Mouse (Mus musculus) CH12.LX (cell line): ENCODE data around the gene Vill. TPM values are rescaled to one million over a fixed set of nuclear protein-coding genes. Genes with fewer than 3 reads are reported as not detected.

Experiments
- DNase-seq: peaks from one replicate; pipeline ENCODE4 v3.0.0-alpha.2; 2013; ENCODE audit errors: extremely low read depth
- H3K27ac ChIP-seq: 2 replicates; pipeline ENCODE4 v1.5.1; 2012; ENCODE audit warnings: low read depth, mild to moderate bottlenecking, control low read depth, moderate library complexity; ENCODE audit not compliant: insufficient read depth
- H3K27me3 ChIP-seq: replicated peaks from 2 replicates; pipeline ENCODE3; 2012; ENCODE audit warnings: inconsistent platforms
- H3K36me3 ChIP-seq, 2 experiments: replicated peaks in 1 of 2; 2 replicates each; pipeline versions ENCODE3 to v1.6.1; 2012; ENCODE audit warnings: inconsistent platforms in 1 of 2, low read length in 1 of 2, mild to moderate bottlenecking in 1 of 2, mixed read lengths in 1 of 2, moderate library complexity in 1 of 2; ENCODE audit not compliant: control insufficient read depth in 1 of 2, insufficient read depth in 1 of 2
- H3K4me1 ChIP-seq, 2 experiments: 2 replicates each; pipeline ENCODE4 v1.6.1; 2012; ENCODE audit warnings: inconsistent platforms in 1 of 2, moderate library complexity in 1 of 2; ENCODE audit not compliant: insufficient read depth in 2 of 2, control insufficient read depth in 1 of 2
- H3K4me2 ChIP-seq: 2 replicates; pipeline ENCODE4 v1.6.1; 2012; ENCODE audit warnings: low read depth, mild to moderate bottlenecking, control low read depth; ENCODE audit not compliant: poor library complexity, insufficient read depth, severe bottlenecking
- H3K4me3 ChIP-seq, 3 experiments: fragments of 150-350 bp in 1 of 3; sonication (generic) in 1 of 3; replicated peaks in 1 of 3; 2 replicates each; pipeline versions ENCODE3 to v1.5.1; 2011 to 2012; ENCODE audit warnings: low read depth in 2 of 3, low read length in 2 of 3, mild to moderate bottlenecking in 2 of 3, moderate library complexity in 2 of 3, control low read depth in 1 of 3, improper control_type of control experiment in 1 of 3, inconsistent platforms in 1 of 3, mixed read lengths in 1 of 3; ENCODE audit not compliant: poor library complexity in 1 of 3
- H3K79me2 ChIP-seq: replicated peaks from 2 replicates; pipeline ENCODE4 v1.6.1; 2012; ENCODE audit warnings: mild to moderate bottlenecking, moderate library complexity; ENCODE audit not compliant: control insufficient read depth, poor library complexity, insufficient read depth, severe bottlenecking; ENCODE audit errors: extremely low read depth
- H3K9ac ChIP-seq: 2 replicates; pipeline ENCODE4 v1.6.1; 2012; ENCODE audit warnings: low read depth, mild to moderate bottlenecking, control low read depth, moderate library complexity; ENCODE audit not compliant: insufficient read depth
- H3K9me3 ChIP-seq: replicated peaks from 2 replicates; pipeline ENCODE3; 2012; ENCODE audit warnings: low read length, inconsistent platforms, mixed read lengths
- BHLHE40 ChIP-seq: IDR thresholded peaks from 2 replicates; pipeline ENCODE4 v1.6.1; 2011; ENCODE audit warnings: mild to moderate bottlenecking, low read depth, low read length, improper control_type of control experiment
- CHD1 ChIP-seq: IDR thresholded peaks from 2 replicates; pipeline ENCODE4 v1.6.1; 2012; ENCODE audit warnings: low read depth, low read length, improper control_type of control experiment, inconsistent platforms
- CTCF ChIP-seq, 2 experiments: IDR thresholded peaks in 1 of 2; conservative IDR thresholded peaks in 1 of 2; 2 replicates each; pipeline ENCODE4 v1.5.1; 2011 to 2012; ENCODE audit warnings: low read depth in 2 of 2, low read length in 2 of 2, improper control_type of control experiment in 1 of 2, inconsistent platforms in 1 of 2, mild to moderate bottlenecking in 1 of 2, moderate library complexity in 1 of 2
- E2F4 ChIP-seq: IDR thresholded peaks from 2 replicates; pipeline ENCODE4 v1.6.1; 2011; ENCODE audit warnings: low read depth, low read length, improper control_type of control experiment; ENCODE audit not compliant: insufficient replicate concordance
- ELF1 ChIP-seq: IDR thresholded peaks from 2 replicates; pipeline ENCODE4 v1.6.1; 2014; ENCODE audit warnings: low read depth, mild to moderate bottlenecking, inconsistent platforms, low read length, improper control_type of control experiment
- HCFC1 ChIP-seq: IDR thresholded peaks from 2 replicates; pipeline ENCODE4 v1.6.1; 2012; ENCODE audit warnings: low read depth, mild to moderate bottlenecking, inconsistent platforms, low read length, improper control_type of control experiment
- JUN ChIP-seq: IDR thresholded peaks from 2 replicates; pipeline ENCODE4 v1.6.1; 2011; ENCODE audit warnings: low read depth, mild to moderate bottlenecking, low read length, improper control_type of control experiment, moderate library complexity; ENCODE audit not compliant: insufficient read depth
- KAT2A ChIP-seq: IDR thresholded peaks from 2 replicates; pipeline ENCODE4 v1.6.1; 2012; ENCODE audit warnings: low read length, improper control_type of control experiment, inconsistent platforms; ENCODE audit not compliant: insufficient replicate concordance
- MEF2A ChIP-seq: IDR thresholded peaks from 2 replicates; pipeline ENCODE4 v1.6.1; 2014; ENCODE audit warnings: low read depth, mild to moderate bottlenecking, inconsistent platforms, low read length, improper control_type of control experiment, borderline replicate concordance
- MXI1 ChIP-seq: IDR thresholded peaks from 2 replicates; pipeline ENCODE4 v1.6.1; 2011; ENCODE audit warnings: mild to moderate bottlenecking, low read depth, low read length, improper control_type of control experiment
- MYC ChIP-seq: IDR thresholded peaks from 2 replicates; pipeline ENCODE4 v1.6.1; 2011; ENCODE audit warnings: low read depth, mild to moderate bottlenecking, improper control_type of control experiment, low read length
- NELFE ChIP-seq: IDR thresholded peaks from 2 replicates; pipeline ENCODE4 v1.6.1; 2011; ENCODE audit warnings: low read depth, low read length, improper control_type of control experiment
- NRF1 ChIP-seq: IDR thresholded peaks from 2 replicates; pipeline ENCODE4 v1.6.1; 2014; ENCODE audit warnings: low read depth, mild to moderate bottlenecking, inconsistent platforms, low read length, improper control_type of control experiment, moderate library complexity
- POLR2A ChIP-seq: IDR thresholded peaks from 2 replicates; pipeline ENCODE4 v1.6.1; 2011; ENCODE audit warnings: low read depth, mild to moderate bottlenecking, improper control_type of control experiment, low read length
- POLR2AphosphoS2 ChIP-seq: IDR thresholded peaks from 2 replicates; pipeline ENCODE4 v1.6.1; 2011; ENCODE audit warnings: low read depth, low read length, improper control_type of control experiment
- RAD21 ChIP-seq: IDR thresholded peaks from 2 replicates; pipeline ENCODE4 v1.6.1; 2011; ENCODE audit warnings: low read depth, mild to moderate bottlenecking, low read length, improper control_type of control experiment, moderate library complexity
- RCOR1 ChIP-seq: conservative IDR thresholded peaks from 2 replicates; pipeline ENCODE4 v1.6.1; 2012; ENCODE audit warnings: low read depth, mild to moderate bottlenecking, inconsistent platforms, low read length, improper control_type of control experiment
- SIN3A ChIP-seq: IDR thresholded peaks from 2 replicates; pipeline ENCODE4 v1.6.1; 2012; ENCODE audit warnings: low read length, improper control_type of control experiment, inconsistent platforms
- SMC3 ChIP-seq: IDR thresholded peaks from 2 replicates; pipeline ENCODE4 v1.6.1; 2011; ENCODE audit warnings: low read depth, low read length, improper control_type of control experiment
- TCF12 ChIP-seq: IDR thresholded peaks from 2 replicates; pipeline ENCODE4 v1.6.1; 2014; ENCODE audit warnings: low read depth, mild to moderate bottlenecking, inconsistent platforms, low read length, improper control_type of control experiment
- USF1 ChIP-seq: IDR thresholded peaks from 2 replicates; pipeline ENCODE4 v1.6.1; 2014; ENCODE audit warnings: low read depth, mild to moderate bottlenecking, inconsistent platforms, low read length, improper control_type of control experiment
- ZC3H11A ChIP-seq: IDR thresholded peaks from 2 replicates; pipeline ENCODE4 v1.6.1; 2012; ENCODE audit warnings: low read depth, mild to moderate bottlenecking, inconsistent platforms, low read length, improper control_type of control experiment
- ZKSCAN1 ChIP-seq: IDR thresholded peaks from 2 replicates; pipeline ENCODE4 v1.6.1; 2012; ENCODE audit warnings: low read depth, inconsistent platforms, low read length, improper control_type of control experiment, borderline replicate concordance
- ZNF384 ChIP-seq: IDR thresholded peaks from 2 replicates; pipeline ENCODE4 v1.6.1; 2012; ENCODE audit warnings: low read depth, low read length, improper control_type of control experiment, inconsistent platforms
- dilution Hi-C: fragments of 300-500 bp; cut with MboI; formaldehyde crosslinking; loops from 2 replicates; pipeline ENCODE4 v1.14.3; 2020; ENCODE audit warnings: low sequenced_read_pairs; ENCODE audit not compliant: extremely low pct_unique_long_range_greater_than_20kb, extremely low pct_ligation_motif_present
- in situ Hi-C: fragments of 300-500 bp; cut with MboI; formaldehyde crosslinking; loops from 3 replicates; pipeline ENCODE4 v1.14.3; 2019; ENCODE audit warnings: low sequenced_read_pairs, low pct_ligation_motif_present, low pct_unique_long_range_greater_than_20kb, mixed read lengths
- polyA plus RNA-seq: library from polyadenylated mRNA; unstranded; fragments of >175 nt; gene quantifications from 2 replicates; pipeline ENCODE4 v1.2.1, GENCODE M21; 2012; ENCODE audit warnings: low read depth; ENCODE audit not compliant: insufficient read length
- total RNA-seq, 2 experiments: library from RNA; depleted of rRNA; stranded (reverse); fragments of 300-350 nt in 1 of 2; fragments of >200 nt in 1 of 2; gene quantifications; 2 replicates each; pipeline ENCODE4 v1.2.3; 2012 to 2014

Vill gene
- total and polyA plus RNA-seq, 3 experiments: 46.3 to 85.2 (median 57.3) TPM

GRCm38 (mm10) chr9:119064296-119064695 lies 11.7 kb downstream of the Vill start (continued):
- TF ChIP-seq NELFE: peak; percentile 52; the same call in 1 of the 2 replicates
- no peak for TF ChIP-seq ZKSCAN1
- peak; percentile 70 for TF ChIP-seq HCFC1
- 0 out of 2 replicates have a peak, but pooled peaks have one; percentile 17 for TF ChIP-seq MEF2A
- TF ChIP-seq ZC3H11A: no peak
- TF ChIP-seq SIN3A: 0 out of 2 replicates have a peak, but pooled peaks have one; percentile 30
- no peak for TF ChIP-seq BHLHE40
- TF ChIP-seq SMC3: no peak
- TF ChIP-seq POLR2AphosphoS2: no peak
- TF ChIP-seq ZNF384: no peak
- TF ChIP-seq POLR2A: peak; percentile 58
- peak; percentile 55; the same call in 1 of the 2 replicates for TF ChIP-seq TCF12
- TF ChIP-seq USF1: no peak
- peak; percentile 78 for TF ChIP-seq ELF1

GRCm38 (mm10) chr9:119067601-119068000 lies 15.0 kb downstream of the Vill start:
- Histone ChIP-seq H3K36me3 (peaks cover 19 to 71% of the 10 kb centered on the region in 2 experiments), H3K4me2 (no peak overlapping the region), H3K27ac (no peak overlapping the region), H3K27me3 (peaks cover 3% of the 10 kb centered on the region), H3K4me3 (no peak overlapping the region), H3K79me2 (no peaks in the 10 kb centered on the region), H3K9ac (no peak overlapping the region), H3K4me1 (peaks cover 3 to 17% of the 10 kb centered on the region in 2 experiments; a peak in 3 of 4 replicates), H3K9me3 (no peaks in the 10 kb centered on the region)
- in situ Hi-C loops (loop anchor here (10.0 to 25.0 kb wide), 2 partner anchors 153 to 480 kb away; no protein-coding TSS in a partner anchor), dilution Hi-C loops (no loop called here)
- no peak for TF ChIP-seq NRF1
- peak; percentile 84 to 86 for TF ChIP-seq CTCF (conservative IDR thresholded peaks at IDR 0.05 in 1 of 2, IDR thresholded peaks at IDR 0.05 in 1 of 2; ENCODE audit: low read depth in 2 of 2, low read length in 2 of 2)
- TF ChIP-seq SMC3: peak; percentile 70
- no peak for TF ChIP-seq MYC
- TF ChIP-seq MXI1: no peak
- no peak for TF ChIP-seq JUN
- TF ChIP-seq KAT2A: no peak
- TF ChIP-seq NELFE: no peak
- peak; percentile 72 for TF ChIP-seq RAD21
- no peak for TF ChIP-seq POLR2AphosphoS2
- TF ChIP-seq MEF2A: no peak
- TF ChIP-seq E2F4: no peak
- TF ChIP-seq CHD1: no peak
- no peak for TF ChIP-seq RCOR1
- TF ChIP-seq HCFC1: no peak
- peak; percentile 59 for DNase-seq
